Mouse (Mus musculus) CD4-positive helper T cell, adult 2 months (primary cell): ENCODE measurements around the gene Tubal3.
"Not testable (repeated sequence)": the region's sequence is repeated elsewhere in the genome, so short reads cannot be mapped to it uniquely, and the experiment has no call there.

Experiments
- DNase-seq: peaks from one replicate; pipeline ENCODE4 v3.0.0-alpha.2; 2012; ENCODE audit warnings: low read depth, missing footprints, low spot score

Tubal3 gene

GRCm38 (mm10) chr13:3917571-3918311 is at the start of gene Tubal3, which contains the start of gene Net1:
Gene Tubal3 (plus strand): TSS chr13:3918274.
Gene Net1 (minus strand): TSS chr13:3918220.
- peak; percentile 90 for DNase-seq

GRCm38 (mm10) chr13:3869901-3870300 is 48.2 kb upstream of the Tubal3 start:
- DNase-seq = no peak

GRCm38 (mm10) chr13:3872832-3873231 is 45.2 kb upstream of the Tubal3 start:
- no peak for DNase-seq

- DNase-seq = no peak
Observed at GRCm38 (mm10) chr13:3876448-3876847, 41.6 kb upstream of the Tubal3 start.

GRCm38 (mm10) chr13:3877185-3877584 is 40.9 kb upstream of the Tubal3 start:
- DNase-seq = no peak

- no peak for DNase-seq
Observed at GRCm38 (mm10) chr13:3877679-3878220, 40.3 kb upstream of the Tubal3 start.

GRCm38 (mm10) chr13:3886663-3887062 is 31.4 kb upstream of the Tubal3 start:
- DNase-seq = no peak

GRCm38 (mm10) chr13:3889111-3889510 is 29.0 kb upstream of the Tubal3 start:
- DNase-seq = no peak

- DNase-seq = no peak
Observed at GRCm38 (mm10) chr13:3890061-3890460, 28.0 kb upstream of the Tubal3 start.

- no peak for DNase-seq
Observed at GRCm38 (mm10) chr13:3891479-3892087, 26.5 kb upstream of the Tubal3 start.

- DNase-seq = peak; percentile 25
Observed at GRCm38 (mm10) chr13:3892601-3893000, 25.5 kb upstream of the Tubal3 start.

GRCm38 (mm10) chr13:3893126-3893734 is 24.8 kb upstream of the Tubal3 start:
- DNase-seq = peak; percentile 91

- no peak for DNase-seq
Observed at GRCm38 (mm10) chr13:3894549-3894948, 23.5 kb upstream of the Tubal3 start.

- DNase-seq = no peak
Observed at GRCm38 (mm10) chr13:3895397-3895980, 22.6 kb upstream of the Tubal3 start.

- no peak for DNase-seq
Observed at GRCm38 (mm10) chr13:3896032-3896431, 22.0 kb upstream of the Tubal3 start.

GRCm38 (mm10) chr13:3896913-3897312 is 21.2 kb upstream of the Tubal3 start:
- peak; percentile 81 for DNase-seq

GRCm38 (mm10) chr13:3898202-3898601 is 19.9 kb upstream of the Tubal3 start:
- not testable (repeated sequence) for DNase-seq

- no peak for DNase-seq
Observed at GRCm38 (mm10) chr13:3899301-3899700, 18.8 kb upstream of the Tubal3 start.

- no peak for DNase-seq
Observed at GRCm38 (mm10) chr13:3907151-3907696, 10.8 kb upstream of the Tubal3 start.

- no peak for DNase-seq
Observed at GRCm38 (mm10) chr13:3908262-3908661, 9.8 kb upstream of the Tubal3 start.

- no peak for DNase-seq
Observed at GRCm38 (mm10) chr13:3910356-3910755, 7.7 kb upstream of the Tubal3 start.

- DNase-seq = no peak
Observed at GRCm38 (mm10) chr13:3913504-3913903, 4.6 kb upstream of the Tubal3 start.
